Mouse (Mus musculus) liver, postnatal 0 days (tissue): ENCODE data around the gene Ccdc62. TPM values are rescaled to one million over a fixed set of nuclear protein-coding genes. Genes with fewer than 3 reads are reported as not detected.

Experiments used
- ATAC-seq: fragments of 200-750 bp; cut with Nextera tagmentation; 2 replicates; pipeline ENCODE4 v1.8.0; 2017; ENCODE audit warnings: mild to moderate bottlenecking, moderate library complexity
- DNase-seq: peaks from one replicate; pipeline ENCODE4 v3.0.0-alpha.2; 2016
- H3K27ac ChIP-seq: fragments of 300-500 bp; sonication (generic); 2 replicates; pipeline ENCODE4 v1.5.1; 2014; ENCODE audit warnings: antibody characterized with exemption, moderate library complexity, mild to moderate bottlenecking, low read depth
- H3K27me3 ChIP-seq: fragments of 300-500 bp; sonication (generic); 2 replicates; pipeline ENCODE4 v1.6.1; 2014; ENCODE audit warnings: low read length, control low read depth, mixed read lengths; ENCODE audit not compliant: insufficient read depth
- H3K36me3 ChIP-seq: fragments of 300-500 bp; sonication (generic); replicated peaks from 2 replicates; pipeline ENCODE4 v1.6.1; 2014; ENCODE audit warnings: mild to moderate bottlenecking, control low read depth, low read length, moderate library complexity, mixed read lengths; ENCODE audit not compliant: insufficient read depth
- H3K4me1 ChIP-seq: fragments of 300-500 bp; sonication (generic); 2 replicates; pipeline ENCODE4 v1.6.1; 2014; ENCODE audit warnings: antibody characterized with exemption, mild to moderate bottlenecking, control low read depth; ENCODE audit not compliant: insufficient read depth
- H3K4me2 ChIP-seq: fragments of 300-500 bp; sonication (generic); 2 replicates; pipeline ENCODE4 v1.6.1; 2014; ENCODE audit warnings: low read depth, mild to moderate bottlenecking, low read length, moderate library complexity, mixed read lengths
- H3K4me3 ChIP-seq: fragments of 300-500 bp; sonication (generic); 2 replicates; pipeline ENCODE4 v1.5.1; 2014; ENCODE audit warnings: low read depth, low read length
- H3K9ac ChIP-seq: fragments of 300-500 bp; sonication (generic); replicated peaks from 2 replicates; pipeline ENCODE4 v1.6.1; 2014; ENCODE audit warnings: mild to moderate bottlenecking, moderate library complexity
- H3K9me3 ChIP-seq: fragments of 300-500 bp; sonication (generic); 2 replicates; pipeline ENCODE4 v1.6.1; 2016; ENCODE audit warnings: mild to moderate bottlenecking, control low read depth, low read length, mixed read lengths
- CTCF ChIP-seq: sonication (generic); IDR thresholded peaks from 2 replicates; pipeline ENCODE4 v1.5.1; 2016; ENCODE audit warnings: antibody characterized with exemption, low read depth
- EP300 ChIP-seq: IDR thresholded peaks from 2 replicates; pipeline ENCODE4 v1.6.1; 2016; ENCODE audit warnings: antibody characterized with exemption, low read depth, mild to moderate bottlenecking
- WGBS: fragments of 180-500 bp; shearing (Covaris S2); extraction: QIAGEN DNeasy Blood & Tissue Kit; methylation state at CpG from one replicate; pipeline ENCODE4 v1.1.7; 2014; ENCODE audit not compliant: insufficient replicate concordance; 5-methylcytosine and 5-hydroxymethylcytosine counted together
- polyA plus RNA-seq: library from polyadenylated mRNA; unstranded; fragments of >200 nt; fragmentation: Nextera tagmentation; extraction: Ambion mirVana; gene quantifications from 2 replicates; pipeline ENCODE4 v1.2.1, GENCODE M21; 2015

The Ccdc62 gene
- polyA plus RNA-seq, 1 experiment from 2014 or later = 3.1 TPM

GRCm38 (mm10) chr5:124004356-124005150 lies 74.1 kb downstream of the Ccdc62 start:
- H3K27me3 ChIP-seq = no peaks in the 10 kb centered on the region
- H3K27ac ChIP-seq = peak overlapping the region; percentile 80
- 73% methylated on average over 17 of the region's 17 CpGs for WGBS
- TF ChIP-seq CTCF (0 out of 2 replicates have a peak, but pooled peaks have one; percentile 4), EP300 (peak; percentile 58)
- H3K4me1 ChIP-seq = peaks cover 10% of the 10 kb centered on the region
- H3K36me3 ChIP-seq = peaks cover 73% of the 10 kb centered on the region
- DNase-seq (peak; percentile 81), ATAC-seq (peak; percentile 90)
- no peak overlapping the region for H3K4me3 ChIP-seq
- H3K9me3 ChIP-seq = no peaks in the 10 kb centered on the region
- H3K4me2 ChIP-seq = no peak overlapping the region
- no peak overlapping the region for H3K9ac ChIP-seq

- Histone ChIP-seq H3K9ac (no peak overlapping the region), H3K4me1 (peaks cover 14% of the 10 kb centered on the region), H3K27ac (peak overlapping the region; percentile 80), H3K4me3 (no peak overlapping the region), H3K4me2 (no peak overlapping the region), H3K27me3 (no peaks in the 10 kb centered on the region), H3K36me3 (peaks cover 74% of the 10 kb centered on the region), H3K9me3 (no peaks in the 10 kb centered on the region)
- TF ChIP-seq EP300 (no peak), CTCF (no peak)
- DNase-seq = no peak
- WGBS = 92% methylated on average over 15 of the region's 15 CpGs
- no peak for ATAC-seq
Observed at GRCm38 (mm10) chr5:124005151-124005500, 74.6 kb downstream of the Ccdc62 start.

- Histone ChIP-seq H3K9ac (no peak overlapping the region), H3K27ac (no peak overlapping the region), H3K36me3 (peaks cover 79% of the 10 kb centered on the region), H3K9me3 (no peaks in the 10 kb centered on the region), H3K4me1 (peaks cover 19% of the 10 kb centered on the region), H3K4me3 (no peak overlapping the region), H3K27me3 (no peaks in the 10 kb centered on the region), H3K4me2 (no peak overlapping the region)
- TF ChIP-seq EP300 (no peak), CTCF (no peak)
- ATAC-seq (no peak), DNase-seq (no peak)
- WGBS = 83% methylated on average over 11 of the region's 11 CpGs
Observed at GRCm38 (mm10) chr5:124005591-124005990, 75.1 kb downstream of the Ccdc62 start.

GRCm38 (mm10) chr5:124006082-124006873 lies 75.8 kb downstream of the Ccdc62 start:
- WGBS = 88% methylated on average over 26 of the region's 26 CpGs

GRCm38 (mm10) chr5:124006891-124007491 lies 76.5 kb downstream of the Ccdc62 start:
- peaks cover 30% of the 10 kb centered on the region for H3K4me1 ChIP-seq

More at GRCm38 (mm10) chr5:124006082-124006873, 75.8 kb downstream of the Ccdc62 start:
- Histone ChIP-seq H3K27me3 (no peaks in the 10 kb centered on the region), H3K27ac (0 out of 2 replicates have a peak overlapping the region, but pooled peaks have one; percentile 39), H3K4me3 (no peak overlapping the region), H3K4me2 (no peak overlapping the region), H3K9me3 (no peaks in the 10 kb centered on the region), H3K4me1 (peaks cover 23% of the 10 kb centered on the region), H3K9ac (no peak overlapping the region), H3K36me3 (peaks cover 75% of the 10 kb centered on the region)
- ATAC-seq (no peak), DNase-seq (no peak)
- TF ChIP-seq CTCF (no peak), EP300 (no peak)

GRCm38 (mm10) chr5:124010077-124010476 lies 79.6 kb downstream of the Ccdc62 start:
- TF ChIP-seq CTCF (no peak), EP300 (peak; percentile 63)
- no peaks in the 10 kb centered on the region for H3K27me3 ChIP-seq
- peak overlapping the region; percentile 59 for H3K4me2 ChIP-seq
- peak overlapping the region; percentile 66 for H3K27ac ChIP-seq
- DNase-seq = no peak
- ATAC-seq = peak; percentile 69
- H3K4me3 ChIP-seq = 0 out of 2 replicates have a peak overlapping the region, but pooled peaks have one; percentile 3
- peaks cover 53% of the 10 kb centered on the region for H3K4me1 ChIP-seq
- no peak overlapping the region for H3K9ac ChIP-seq
- WGBS = 47% methylated on average over 8 of the region's 8 CpGs
- H3K9me3 ChIP-seq = no peaks in the 10 kb centered on the region
- H3K36me3 ChIP-seq = peaks cover 51% of the 10 kb centered on the region

More at GRCm38 (mm10) chr5:124006891-124007491, 76.5 kb downstream of the Ccdc62 start:
- WGBS = 91% methylated on average over 17 of the region's 17 CpGs
- H3K9ac ChIP-seq = no peak overlapping the region
- no peaks in the 10 kb centered on the region for H3K27me3 ChIP-seq
- H3K36me3 ChIP-seq = peaks cover 73% of the 10 kb centered on the region
- H3K4me2 ChIP-seq = no peak overlapping the region
- ATAC-seq = no peak
- H3K4me3 ChIP-seq = no peak overlapping the region
- H3K27ac ChIP-seq = peak overlapping the region; percentile 39
- no peak for TF ChIP-seq CTCF
- no peak for TF ChIP-seq EP300
- no peaks in the 10 kb centered on the region for H3K9me3 ChIP-seq
- no peak for DNase-seq
